Mouse (Mus musculus) heart, embryonic 14.5 days (tissue): ENCODE results near the gene Bcl11a. TPM values are rescaled to one million over a fixed set of nuclear protein-coding genes. Genes with fewer than 3 reads are reported as not detected.
"Not testable (repeated sequence)": the region's sequence is repeated elsewhere in the genome, so short reads cannot be mapped to it uniquely, and the experiment has no call there.

Experiments
- ATAC-seq: fragments of 200-750 bp; cut with Nextera tagmentation; 2 replicates; pipeline ENCODE4 v1.8.0; 2017; ENCODE audit warnings: low read depth, moderate TSS enrichment; ENCODE audit not compliant: insufficient number of reproducible peaks, insufficient read depth, low FRiP score
- H3K27ac ChIP-seq, 2 experiments: fragments of 200-500 bp in 1 of 2; fragments of 300-500 bp in 1 of 2; sonication (generic) in 1 of 2; replicated peaks in 1 of 2; 2 replicates each; pipeline ENCODE4 v1.5.1; 2012 to 2014; ENCODE audit warnings: low read depth in 2 of 2, low read length in 2 of 2, control low read depth in 1 of 2, mild to moderate bottlenecking in 1 of 2, mixed read lengths in 1 of 2; ENCODE audit not compliant: control insufficient read depth in 1 of 2, insufficient read depth in 1 of 2
- H3K27me3 ChIP-seq: fragments of 300-500 bp; sonication (generic); 2 replicates; pipeline ENCODE4 v1.6.1; 2014; ENCODE audit warnings: mild to moderate bottlenecking, low read length, control low read depth; ENCODE audit not compliant: control insufficient read depth, insufficient read depth
- H3K36me3 ChIP-seq: fragments of 300-500 bp; sonication (generic); 2 replicates; pipeline ENCODE4 v1.6.1; 2014; ENCODE audit warnings: mild to moderate bottlenecking, control low read depth, low read length, mixed read lengths; ENCODE audit not compliant: control insufficient read depth, insufficient read depth
- H3K4me1 ChIP-seq, 2 experiments: fragments of 200-500 bp in 1 of 2; fragments of 300-500 bp in 1 of 2; sonication (generic) in 1 of 2; 2 replicates each; pipeline ENCODE4 v1.6.1; 2012 to 2014; ENCODE audit warnings: low read length in 2 of 2, control low read depth in 1 of 2, mixed read lengths in 1 of 2; ENCODE audit not compliant: control insufficient read depth in 2 of 2, insufficient read depth in 2 of 2
- H3K4me2 ChIP-seq: fragments of 300-500 bp; sonication (generic); 2 replicates; pipeline ENCODE4 v1.6.1; 2014; ENCODE audit warnings: mild to moderate bottlenecking, low read length
- H3K4me3 ChIP-seq, 2 experiments: fragments of 200-500 bp in 1 of 2; fragments of 300-500 bp in 1 of 2; sonication (generic) in 1 of 2; 2 replicates each; pipeline ENCODE4 v1.5.1; 2012 to 2014; ENCODE audit warnings: low read length in 2 of 2, mild to moderate bottlenecking in 2 of 2, control low read depth in 1 of 2, low read depth in 1 of 2, moderate library complexity in 1 of 2; ENCODE audit not compliant: control insufficient read depth in 1 of 2, insufficient read depth in 1 of 2
- H3K9ac ChIP-seq: fragments of 300-500 bp; sonication (generic); 2 replicates; pipeline ENCODE4 v1.6.1; 2014; ENCODE audit warnings: mild to moderate bottlenecking, low read length
- H3K9me3 ChIP-seq: fragments of 300-500 bp; sonication (generic); 2 replicates; pipeline ENCODE4 v1.6.1; 2016; ENCODE audit warnings: low read length, control low read depth; ENCODE audit not compliant: control insufficient read depth
- WGBS: fragments of 180-500 bp; shearing (Covaris S2); extraction: QIAGEN DNeasy Blood & Tissue Kit; methylation state at CpG from one replicate; pipeline ENCODE4 v1.1.7; 2014; 5-methylcytosine and 5-hydroxymethylcytosine counted together
- polyA plus RNA-seq: library from polyadenylated mRNA; unstranded; fragments of >200 nt; fragmentation: Nextera tagmentation; extraction: Ambion mirVana; gene quantifications from 2 replicates; pipeline ENCODE4 v1.2.1, GENCODE M21; 2014

The Bcl11a gene
- polyA plus RNA-seq, 1 experiment from 2014 or later = 17.3 TPM

DNA sequence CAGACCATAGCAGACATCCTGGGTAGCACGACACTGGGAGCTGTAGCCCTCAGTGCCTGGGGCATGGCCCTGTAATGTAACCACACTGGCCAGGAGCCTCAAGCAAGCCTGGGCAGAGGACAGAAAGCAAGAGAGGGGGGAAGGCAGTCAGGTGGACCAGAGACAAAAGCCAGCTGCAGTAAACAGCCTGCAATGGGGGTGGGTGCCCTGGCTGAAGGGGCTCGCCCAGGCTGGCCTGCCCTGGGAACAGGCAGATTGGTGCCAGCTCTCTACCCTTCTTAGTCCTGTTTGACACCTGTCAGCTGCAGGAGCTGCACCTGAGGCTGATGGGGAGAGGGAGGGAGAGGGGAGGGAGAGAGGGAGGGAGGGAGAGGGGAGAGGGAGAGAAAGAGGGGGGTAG lies 50.1 kb downstream of the Bcl11a start:
- H3K4me2 ChIP-seq = no peak overlapping the region
- no peak overlapping the region for H3K9ac ChIP-seq
- H3K9me3 ChIP-seq = no peaks in the 10 kb centered on the region
- H3K4me3 ChIP-seq = no peak overlapping the region
- no peak for ATAC-seq
- H3K4me1 ChIP-seq = peaks cover 25 to 34% of the 10 kb centered on the region in 2 experiments
- no peaks in the 10 kb centered on the region for H3K27me3 ChIP-seq
- WGBS = 81% methylated on average over 2 of the region's 2 CpGs
- H3K27ac ChIP-seq = no peak overlapping the region
- H3K36me3 ChIP-seq = no peaks in the 10 kb centered on the region

DNA sequence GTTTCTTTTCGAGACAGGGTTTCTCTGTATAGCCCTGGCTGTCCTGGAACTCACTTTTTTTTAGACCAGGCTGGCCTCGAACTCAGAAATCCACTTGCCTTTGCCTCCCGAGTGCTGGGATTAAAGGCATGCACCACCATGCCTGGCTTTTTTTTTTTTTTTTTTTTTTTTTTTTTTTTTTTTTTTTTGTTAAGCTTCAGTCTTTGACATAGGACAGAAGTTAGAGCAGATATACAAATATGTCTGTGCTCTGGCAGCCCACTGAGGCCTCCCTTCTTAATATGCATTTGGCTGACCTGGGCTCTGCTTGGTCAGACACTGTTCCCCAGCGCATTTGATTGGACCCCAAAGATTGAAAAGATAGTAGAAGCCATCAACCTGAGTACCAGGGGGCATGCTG lies 51.0 kb downstream of the Bcl11a start:
- not testable (repeated sequence) for H3K9ac ChIP-seq, H3K27ac ChIP-seq, H3K4me3 ChIP-seq, H3K4me2 ChIP-seq, H3K36me3 ChIP-seq, H3K9me3 ChIP-seq, H3K27me3 ChIP-seq, ATAC-seq
- H3K4me1 ChIP-seq = peaks cover 28 to 43% of the 10 kb centered on the region in 2 experiments
- 67% methylated on average over 4 of the region's 4 CpGs for WGBS

DNA sequence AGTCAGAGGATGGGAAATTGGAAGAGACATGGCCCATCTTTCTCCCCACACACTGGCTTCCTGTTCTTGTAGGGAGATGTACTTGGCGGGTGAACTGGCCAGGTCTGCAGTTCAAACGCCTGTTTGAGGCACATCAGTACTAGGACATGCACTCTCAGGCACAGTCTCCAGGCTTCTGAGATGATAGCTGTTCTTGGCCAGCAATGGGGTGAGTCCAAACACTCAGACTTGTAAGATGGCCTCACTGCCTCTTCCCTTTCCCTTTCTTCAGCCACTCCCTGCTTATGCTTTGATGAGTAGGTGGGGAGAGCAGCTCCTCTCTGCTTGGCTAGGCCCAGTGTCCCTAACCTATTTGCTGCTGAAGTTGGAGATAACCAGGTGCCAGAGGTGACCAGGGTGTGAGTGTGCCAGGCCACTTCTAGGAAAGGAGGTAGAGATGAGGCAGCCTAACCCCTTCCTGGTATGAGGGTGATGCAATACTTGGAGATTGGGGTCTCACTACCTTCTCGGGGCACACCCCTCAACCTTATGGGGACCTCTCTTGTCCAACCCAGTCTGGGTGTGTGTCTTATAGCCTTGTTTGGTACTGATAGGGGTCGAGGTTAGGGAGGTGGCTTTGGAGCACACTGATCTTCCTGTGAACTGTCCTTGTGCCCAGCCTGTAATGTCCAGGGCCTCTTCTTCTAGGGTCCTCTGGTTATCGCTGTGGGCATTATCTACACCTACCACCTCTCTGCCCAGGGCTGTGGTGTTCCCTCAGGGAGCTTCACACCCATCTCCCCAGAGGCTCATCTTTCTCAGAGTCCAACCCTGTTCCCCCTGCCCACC lies 51.7 kb downstream of the Bcl11a start:
- WGBS = 82% methylated on average over 5 of the region's 5 CpGs
- no peak for ATAC-seq
- H3K4me1 ChIP-seq = peaks cover 25 to 36% of the 10 kb centered on the region in 2 experiments
- no peak overlapping the region for H3K4me3 ChIP-seq
- no peak overlapping the region for H3K4me2 ChIP-seq
- H3K9me3 ChIP-seq = no peaks in the 10 kb centered on the region
- H3K36me3 ChIP-seq = no peaks in the 10 kb centered on the region
- no peak overlapping the region for H3K9ac ChIP-seq
- H3K27me3 ChIP-seq = no peaks in the 10 kb centered on the region
- no peak overlapping the region for H3K27ac ChIP-seq

DNA sequence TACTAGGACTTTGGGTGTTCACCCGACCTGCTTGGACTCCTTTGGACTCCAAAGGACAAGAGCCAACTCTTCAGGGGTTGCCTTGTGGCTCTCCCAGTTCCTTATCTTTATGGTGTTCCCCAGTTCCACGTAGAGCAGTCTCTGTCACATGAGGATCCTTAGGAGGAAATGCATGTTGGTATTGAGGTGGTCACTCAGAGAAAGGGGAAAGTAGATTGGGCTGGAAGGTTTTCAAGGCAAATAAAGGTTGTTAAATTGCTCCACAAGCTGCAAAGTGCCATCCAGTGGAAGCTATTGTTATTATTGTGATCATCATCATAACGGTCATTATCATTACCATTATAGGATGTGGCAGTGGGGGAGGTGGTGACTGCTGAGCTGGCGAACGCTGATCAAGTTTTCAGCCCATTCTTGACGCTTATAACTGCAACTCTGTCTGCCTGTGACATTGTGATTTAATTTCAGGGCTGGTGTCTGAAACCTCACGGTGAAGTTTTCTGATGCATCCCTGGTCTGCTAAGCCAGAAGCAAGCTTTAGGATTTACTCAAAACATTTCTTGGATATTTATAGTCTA lies 52.4 kb downstream of the Bcl11a start:
- 72% methylated on average over 7 of the region's 7 CpGs for WGBS
- no peak overlapping the region for H3K4me3 ChIP-seq
- H3K4me2 ChIP-seq = no peak overlapping the region
- peaks cover 23 to 35% of the 10 kb centered on the region in 2 experiments for H3K4me1 ChIP-seq
- H3K27ac ChIP-seq = no peak overlapping the region
- no peaks in the 10 kb centered on the region for H3K36me3 ChIP-seq
- no peaks in the 10 kb centered on the region for H3K9me3 ChIP-seq
- H3K9ac ChIP-seq = no peak overlapping the region
- ATAC-seq = no peak
- no peaks in the 10 kb centered on the region for H3K27me3 ChIP-seq

DNA sequence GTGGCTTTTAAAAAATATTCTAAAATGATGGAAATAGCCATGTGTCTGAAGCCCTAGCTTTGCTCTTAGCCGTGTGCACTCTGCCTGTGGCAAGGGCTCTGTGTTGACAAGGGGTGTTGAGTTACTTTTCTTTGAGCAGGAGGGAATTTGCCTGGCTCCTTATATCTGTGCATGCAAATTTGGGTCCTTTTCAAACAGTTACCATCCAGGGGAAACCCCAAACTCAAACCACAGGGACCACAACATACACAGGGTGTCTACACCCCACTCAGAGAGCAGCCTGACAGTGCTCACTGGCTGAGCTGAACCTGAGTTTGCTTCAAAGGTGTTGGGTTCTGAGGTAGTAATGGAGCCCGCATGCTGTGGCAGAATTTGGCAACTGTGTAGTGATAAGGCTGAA lies 54.0 kb downstream of the Bcl11a start:
- no peak overlapping the region for H3K27ac ChIP-seq
- H3K27me3 ChIP-seq = no peaks in the 10 kb centered on the region
- H3K9me3 ChIP-seq = no peaks in the 10 kb centered on the region
- no peak for ATAC-seq
- peaks cover 29 to 48% of the 10 kb centered on the region in 2 experiments for H3K4me1 ChIP-seq
- no peak overlapping the region for H3K4me2 ChIP-seq
- no peaks in the 10 kb centered on the region for H3K36me3 ChIP-seq
- no peak overlapping the region for H3K9ac ChIP-seq
- 62% methylated on average over 2 of the region's 2 CpGs for WGBS
- H3K4me3 ChIP-seq = no peak overlapping the region

DNA sequence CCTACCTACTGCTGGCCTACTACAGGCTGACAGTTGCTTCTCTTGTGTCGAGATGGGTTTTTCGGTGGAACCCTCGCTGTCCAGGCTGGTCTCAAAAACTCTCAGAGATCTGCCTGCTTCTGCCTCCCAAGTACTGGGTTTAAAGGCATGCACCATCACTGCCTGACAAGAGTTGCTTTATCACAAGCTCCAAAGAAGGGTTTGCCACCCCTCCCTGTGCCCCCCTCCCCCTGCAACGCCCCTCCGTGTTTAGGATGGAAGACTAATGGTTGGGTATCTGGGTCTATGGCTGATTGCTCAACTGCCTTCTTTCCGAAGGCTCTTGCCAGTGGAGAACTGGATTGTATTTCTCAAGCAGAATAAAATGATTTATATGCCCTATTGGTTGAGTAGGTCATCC lies 54.5 kb downstream of the Bcl11a start:
- no peak overlapping the region for H3K9ac ChIP-seq
- H3K4me3 ChIP-seq = no peak overlapping the region
- H3K4me1 ChIP-seq = peaks cover 32 to 53% of the 10 kb centered on the region in 2 experiments
- 93% methylated on average over 6 of the region's 6 CpGs for WGBS
- no peaks in the 10 kb centered on the region for H3K36me3 ChIP-seq
- no peak overlapping the region for H3K4me2 ChIP-seq
- ATAC-seq = no peak
- H3K27ac ChIP-seq = no peak overlapping the region
- H3K27me3 ChIP-seq = no peaks in the 10 kb centered on the region
- no peaks in the 10 kb centered on the region for H3K9me3 ChIP-seq

DNA sequence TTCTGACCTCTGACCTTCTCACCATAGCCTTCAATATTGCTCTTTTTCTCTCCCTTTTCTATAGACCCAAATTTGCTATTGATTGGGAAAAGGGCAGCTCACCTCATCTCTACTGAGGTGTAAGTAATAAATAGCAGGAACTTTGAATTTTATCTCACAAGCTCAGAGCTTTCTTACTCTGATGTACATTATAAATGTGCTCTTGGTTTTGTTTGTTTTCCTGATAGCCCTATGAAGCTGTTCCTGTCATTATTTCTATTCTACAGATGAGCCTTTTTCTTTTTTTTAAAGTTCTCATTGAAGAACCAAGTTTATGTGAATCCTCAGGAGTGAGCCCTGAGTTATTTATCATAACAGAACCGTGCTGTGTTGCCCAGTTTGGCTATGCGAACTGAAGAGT lies 55.0 kb downstream of the Bcl11a start:
- Histone ChIP-seq H3K4me1 (peaks cover 32 to 52% of the 10 kb centered on the region in 2 experiments), H3K36me3 (no peaks in the 10 kb centered on the region), H3K9me3 (no peaks in the 10 kb centered on the region), H3K27ac (no peak overlapping the region), H3K4me3 (no peak overlapping the region), H3K27me3 (no peaks in the 10 kb centered on the region), H3K9ac (no peak overlapping the region), H3K4me2 (no peak overlapping the region)
- ATAC-seq = no peak
- WGBS = 92% methylated on average over 2 of the region's 2 CpGs
